Mouse (Mus musculus): Measurements from ENCODE around the gene Spop. TPM values are rescaled to one million over a fixed set of nuclear protein-coding genes. Genes with fewer than 3 reads are reported as not detected.
A peak's percentile ranks its signal among the peaks of the same experiment; 100 is the strongest.

The Spop gene
- polyA plus RNA-seq (2015; fragmentation: Nextera tagmentation; extraction: Ambion mirVana), result 126 and 127 TPM in 2 replicates

DNA sequence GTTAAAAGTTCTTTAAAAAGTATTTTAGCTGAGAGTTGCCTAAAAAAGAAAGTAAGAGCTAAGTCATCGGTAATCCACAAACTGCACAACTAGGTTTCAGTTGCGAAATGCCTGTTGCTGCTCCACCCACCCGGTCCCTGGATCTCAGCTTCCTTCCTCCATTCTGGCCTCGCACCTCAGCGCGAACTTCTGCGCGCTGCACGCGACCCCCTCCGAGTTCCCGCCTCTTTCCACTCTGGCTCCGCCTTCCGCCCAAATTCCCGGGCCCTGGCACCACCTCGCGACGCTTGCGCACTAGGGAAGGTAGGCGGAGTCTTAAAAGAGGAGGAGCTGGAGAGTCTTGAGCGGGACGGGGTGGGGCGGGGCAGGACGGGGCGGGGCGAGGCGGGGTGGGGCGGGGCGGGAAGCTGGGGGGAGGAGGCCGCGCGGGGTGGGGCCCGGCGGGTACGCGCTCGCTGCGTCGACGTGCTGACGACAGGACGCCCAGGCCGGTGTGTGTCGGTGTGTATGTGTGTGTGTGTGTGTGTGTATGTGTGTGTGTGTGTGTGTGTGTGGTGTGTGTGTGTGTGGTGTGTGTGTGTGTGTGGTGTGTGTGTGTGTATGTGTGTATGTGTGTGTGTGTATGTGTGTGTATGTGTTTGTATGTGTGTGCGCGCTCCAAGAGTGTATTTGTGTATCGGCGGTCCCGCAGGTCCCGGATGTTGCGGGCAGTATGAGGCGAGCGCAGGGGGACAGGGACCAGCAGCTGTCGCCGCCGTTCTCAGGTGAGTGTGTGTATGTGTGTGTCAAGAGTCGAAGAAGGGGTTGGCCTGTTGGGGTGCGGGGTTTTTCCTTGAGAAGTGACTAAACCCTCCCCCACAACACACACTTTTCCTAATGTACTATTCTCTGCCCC, at the start of gene Spop:
Gene Spop, plus strand, starts transcription at position 440 of the 895 bp plus-strand sequence.
- Histone ChIP-seq H3K4me2 (peak within 1 kb of the TSS; percentile 82), H3K4me1 (replicated peaks) (peaks cover 14% of the 10 kb centered on the region), H3K9ac (peak within 1 kb of the TSS; percentile 70), H3K4me3 (peak within 1 kb of the TSS; percentile 80), H3K27me3 (no peaks in the 10 kb centered on the region), H3K27ac (peak within 1 kb of the TSS; percentile 97), H3K36me3 (no peaks in the 10 kb centered on the region), H3K9me3 (replicated peaks) (no peaks in the 10 kb centered on the region)
- 2% methylated on average over 43 of the region's 58 CpGs for WGBS
- ATAC-seq (replicated peaks; ENCODE audit: insufficient number of reproducible peaks, insufficient read depth, low FRiP score, low read depth), result peak; percentile 86

GRCm38 (mm10) chr11:95364388-95364787, 49.5 kb upstream of the Spop start:
- H3K4me3 ChIP-seq, result no peak overlapping the region
- H3K9ac ChIP-seq, result no peak overlapping the region
- no peaks in the 10 kb centered on the region for H3K9me3 ChIP-seq (replicated peaks)
- no peak overlapping the region for H3K27ac ChIP-seq
- no peaks in the 10 kb centered on the region for H3K27me3 ChIP-seq
- H3K4me1 ChIP-seq (replicated peaks), result peaks cover 37% of the 10 kb centered on the region
- WGBS, result 79% methylated on average over 5 of the region's 5 CpGs
- H3K36me3 ChIP-seq, result no peaks in the 10 kb centered on the region
- ATAC-seq (replicated peaks; ENCODE audit: insufficient number of reproducible peaks, insufficient read depth, low FRiP score, low read depth), result no peak
- H3K4me2 ChIP-seq, result no peak overlapping the region

- WGBS, result 33% methylated on average over 10 of the region's 10 CpGs
- H3K4me2 ChIP-seq, result no peak overlapping the region
- H3K4me1 ChIP-seq (replicated peaks), result peaks cover 48% of the 10 kb centered on the region
- peak; percentile 75 for ATAC-seq (replicated peaks; ENCODE audit: insufficient number of reproducible peaks, insufficient read depth, low FRiP score, low read depth)
- H3K4me3 ChIP-seq, result no peak overlapping the region
- no peaks in the 10 kb centered on the region for H3K27me3 ChIP-seq
- peak overlapping the region; percentile 70 for H3K27ac ChIP-seq
- no peak overlapping the region for H3K9ac ChIP-seq
- no peaks in the 10 kb centered on the region for H3K36me3 ChIP-seq
- no peaks in the 10 kb centered on the region for H3K9me3 ChIP-seq (replicated peaks)
Measured at GRCm38 (mm10) chr11:95365596-95365995, 48.3 kb upstream of the Spop start.

GRCm38 (mm10) chr11:95366280-95366897, 47.5 kb upstream of the Spop start:
- peaks cover 49% of the 10 kb centered on the region for H3K4me1 ChIP-seq (replicated peaks)
- ATAC-seq (replicated peaks; ENCODE audit: insufficient number of reproducible peaks, insufficient read depth, low FRiP score, low read depth), result no peak
- 60% methylated on average over 6 of the region's 6 CpGs for WGBS
- no peak overlapping the region for H3K4me3 ChIP-seq
- peak overlapping the region; percentile 70 for H3K27ac ChIP-seq
- no peak overlapping the region for H3K9ac ChIP-seq
- H3K27me3 ChIP-seq, result no peaks in the 10 kb centered on the region
- no peak overlapping the region for H3K4me2 ChIP-seq
- no peaks in the 10 kb centered on the region for H3K36me3 ChIP-seq
- no peaks in the 10 kb centered on the region for H3K9me3 ChIP-seq (replicated peaks)

DNA sequence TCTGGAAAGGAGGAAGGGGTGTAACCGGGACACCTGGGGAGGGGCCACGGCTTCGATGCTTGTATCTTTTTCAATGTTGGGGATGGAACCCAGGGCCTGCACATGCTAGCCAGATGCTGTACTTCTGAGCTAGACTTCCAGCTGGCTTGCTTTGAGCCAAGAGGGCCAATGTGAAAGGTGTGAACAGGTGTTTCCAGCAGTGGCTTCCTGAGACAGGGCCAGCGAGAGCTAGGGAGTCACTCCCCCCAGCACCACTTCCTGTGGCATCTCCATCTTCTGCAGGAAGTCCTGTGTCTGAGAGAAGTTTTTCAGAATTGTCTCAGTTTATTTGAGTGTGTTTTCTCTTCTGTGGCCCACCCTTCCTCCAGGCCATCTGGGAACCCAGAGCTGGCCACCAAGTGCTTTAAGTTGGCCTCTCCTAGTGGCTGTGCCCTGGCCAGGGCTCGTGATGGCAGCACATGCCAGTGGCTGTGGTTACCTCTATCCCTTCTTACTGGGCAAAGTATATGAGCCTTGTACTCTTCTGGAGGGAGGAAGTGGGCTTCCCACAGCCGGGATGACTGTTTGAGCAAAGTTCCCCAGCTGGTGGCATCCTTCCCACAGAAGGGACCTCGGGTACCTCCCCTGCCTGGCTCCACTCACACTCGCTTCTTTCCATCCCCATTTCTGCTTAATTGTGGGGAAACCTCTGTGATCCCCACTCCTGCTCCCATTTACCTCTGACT, 46.7 kb upstream of the Spop start:
- Histone ChIP-seq H3K27me3 (no peaks in the 10 kb centered on the region), H3K4me1 (replicated peaks) (peaks cover 49% of the 10 kb centered on the region), H3K27ac (peak overlapping the region; percentile 70), H3K9me3 (replicated peaks) (no peaks in the 10 kb centered on the region), H3K4me2 (no peak overlapping the region), H3K4me3 (no peak overlapping the region), H3K36me3 (no peaks in the 10 kb centered on the region), H3K9ac (no peak overlapping the region)
- no peak for ATAC-seq (replicated peaks; ENCODE audit: insufficient number of reproducible peaks, insufficient read depth, low FRiP score, low read depth)
- WGBS, result 79% methylated on average over 8 of the region's 8 CpGs

GRCm38 (mm10) chr11:95368231-95368823, 45.6 kb upstream of the Spop start:
- no peak for ATAC-seq (replicated peaks; ENCODE audit: insufficient number of reproducible peaks, insufficient read depth, low FRiP score, low read depth)
- H3K4me1 ChIP-seq (replicated peaks), result peaks cover 49% of the 10 kb centered on the region
- no peaks in the 10 kb centered on the region for H3K27me3 ChIP-seq

DNA sequence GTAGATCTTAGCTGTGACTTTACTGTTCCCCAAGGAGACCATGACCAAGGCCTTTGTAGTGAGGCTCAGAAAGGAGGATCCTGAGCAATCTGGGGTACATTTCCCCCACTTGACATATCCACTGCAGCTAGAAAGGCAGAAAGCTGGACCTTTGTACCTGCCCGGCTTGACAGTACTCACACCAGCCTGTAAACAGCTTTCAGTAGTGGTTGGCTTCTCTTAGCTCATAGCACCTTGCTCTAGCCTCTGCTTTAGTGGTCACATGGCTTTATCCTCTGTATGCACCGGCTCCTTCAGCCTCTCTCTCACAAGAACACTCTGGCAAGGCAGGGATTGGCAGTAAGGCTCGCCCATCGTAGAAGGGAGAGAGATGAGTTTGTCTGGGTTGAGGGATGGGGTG, 45.0 kb upstream of the Spop start:
- no peak overlapping the region for H3K4me3 ChIP-seq
- H3K36me3 ChIP-seq, result peaks cover 4% of the 10 kb centered on the region; the same call in 1 of the 2 replicates
- no peak overlapping the region for H3K9ac ChIP-seq
- no peak for ATAC-seq (replicated peaks; ENCODE audit: insufficient number of reproducible peaks, insufficient read depth, low FRiP score, low read depth)
- H3K27me3 ChIP-seq, result no peaks in the 10 kb centered on the region
- 82% methylated on average over 4 of the region's 4 CpGs for WGBS
- no peak overlapping the region for H3K27ac ChIP-seq
- no peak overlapping the region for H3K4me2 ChIP-seq
- H3K9me3 ChIP-seq (replicated peaks), result no peaks in the 10 kb centered on the region
- H3K4me1 ChIP-seq (replicated peaks), result peaks cover 49% of the 10 kb centered on the region

More at GRCm38 (mm10) chr11:95368231-95368823, 45.6 kb upstream of the Spop start:
- no peak overlapping the region for H3K9ac ChIP-seq
- H3K4me3 ChIP-seq, result no peak overlapping the region
- H3K36me3 ChIP-seq, result peaks cover 2% of the 10 kb centered on the region; the same call in 1 of the 2 replicates
- 90% methylated on average over 8 of the region's 8 CpGs for WGBS
- H3K27ac ChIP-seq, result no peak overlapping the region
- no peaks in the 10 kb centered on the region for H3K9me3 ChIP-seq (replicated peaks)
- no peak overlapping the region for H3K4me2 ChIP-seq

DNA sequence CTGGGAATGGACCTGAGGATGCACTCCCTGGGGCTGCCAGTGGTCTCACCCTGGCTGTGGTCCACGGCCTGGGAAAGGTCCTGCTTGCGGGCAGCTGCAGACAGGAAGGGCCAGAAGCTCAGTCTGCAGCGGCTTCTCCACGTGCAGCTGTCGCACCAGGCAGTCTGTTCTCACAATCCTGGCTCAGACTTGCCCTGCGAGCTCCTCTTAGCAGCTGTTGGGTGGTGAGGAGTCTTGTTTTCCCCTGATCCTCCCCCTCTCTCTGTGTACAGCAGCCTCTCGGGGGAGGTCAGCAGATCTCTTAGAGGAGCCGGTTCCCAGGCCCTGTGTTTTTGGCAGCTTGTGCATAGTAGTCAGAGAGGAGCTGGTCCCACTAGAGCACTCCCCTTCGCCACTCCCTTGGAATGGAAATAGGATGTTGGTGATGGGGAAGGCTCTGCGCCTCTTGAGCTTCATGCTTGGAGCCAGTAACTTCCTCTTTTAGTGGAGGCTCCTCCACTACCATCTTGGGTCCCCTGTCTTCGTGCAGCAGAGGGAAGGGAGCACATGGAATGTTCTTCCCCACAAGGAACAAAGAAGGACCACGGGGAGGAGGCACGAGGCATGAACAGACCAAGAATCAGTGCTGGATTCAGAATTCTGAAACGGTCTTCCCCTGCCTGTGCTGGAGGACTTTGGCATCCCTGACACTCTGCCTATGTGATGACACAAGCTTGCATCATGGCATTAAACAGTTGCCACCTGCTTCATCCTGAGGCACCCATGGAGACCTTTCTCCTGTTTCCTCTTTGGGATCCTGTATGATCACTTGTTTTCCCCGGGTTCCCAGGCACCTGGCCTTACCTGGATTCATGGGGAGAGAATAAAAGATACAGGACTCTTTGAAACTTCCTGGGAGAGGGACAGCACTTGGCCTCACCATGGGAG, 43.7 kb upstream of the Spop start:
- WGBS, result 56% methylated on average over 15 of the region's 15 CpGs
- Histone ChIP-seq H3K9ac (no peak overlapping the region), H3K4me2 (no peak overlapping the region), H3K4me3 (no peak overlapping the region), H3K27ac (peak overlapping the region; percentile 73), H3K4me1 (replicated peaks) (peaks cover 39% of the 10 kb centered on the region), H3K9me3 (replicated peaks) (no peaks in the 10 kb centered on the region), H3K36me3 (peaks cover 7% of the 10 kb centered on the region; the same call in 1 of the 2 replicates), H3K27me3 (no peaks in the 10 kb centered on the region)
- ATAC-seq (replicated peaks; ENCODE audit: insufficient number of reproducible peaks, insufficient read depth, low FRiP score, low read depth), result peak; percentile 60

DNA sequence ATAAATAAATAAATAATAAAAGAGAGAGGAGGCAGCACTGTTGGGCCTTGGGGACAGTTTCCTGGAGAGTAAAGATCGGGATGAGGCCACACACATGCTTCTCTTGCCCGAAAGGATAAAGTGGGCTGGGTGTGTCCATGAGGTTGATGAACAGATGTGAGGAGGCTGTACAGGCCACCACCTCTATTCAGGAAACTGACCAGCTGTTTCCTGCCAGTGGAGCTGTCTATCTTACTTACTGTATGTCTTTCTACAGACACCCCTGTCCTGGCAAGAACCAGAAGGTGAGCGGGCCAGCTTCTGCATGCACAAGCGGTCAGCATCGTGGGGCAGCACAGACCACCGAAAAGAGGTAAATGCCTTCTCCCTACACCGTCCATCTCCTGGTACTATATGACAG, 42.7 kb upstream of the Spop start:
- H3K27ac ChIP-seq, result no peak overlapping the region
- peaks cover 8% of the 10 kb centered on the region; the same call in 1 of the 2 replicates for H3K36me3 ChIP-seq
- peaks cover 30% of the 10 kb centered on the region for H3K4me1 ChIP-seq (replicated peaks)
- H3K4me3 ChIP-seq, result no peak overlapping the region
- no peaks in the 10 kb centered on the region for H3K9me3 ChIP-seq (replicated peaks)
- no peak overlapping the region for H3K9ac ChIP-seq
- no peak for ATAC-seq (replicated peaks; ENCODE audit: insufficient number of reproducible peaks, insufficient read depth, low FRiP score, low read depth)
- no peaks in the 10 kb centered on the region for H3K27me3 ChIP-seq
- 85% methylated on average over 7 of the region's 7 CpGs for WGBS
- no peak overlapping the region for H3K4me2 ChIP-seq

DNA sequence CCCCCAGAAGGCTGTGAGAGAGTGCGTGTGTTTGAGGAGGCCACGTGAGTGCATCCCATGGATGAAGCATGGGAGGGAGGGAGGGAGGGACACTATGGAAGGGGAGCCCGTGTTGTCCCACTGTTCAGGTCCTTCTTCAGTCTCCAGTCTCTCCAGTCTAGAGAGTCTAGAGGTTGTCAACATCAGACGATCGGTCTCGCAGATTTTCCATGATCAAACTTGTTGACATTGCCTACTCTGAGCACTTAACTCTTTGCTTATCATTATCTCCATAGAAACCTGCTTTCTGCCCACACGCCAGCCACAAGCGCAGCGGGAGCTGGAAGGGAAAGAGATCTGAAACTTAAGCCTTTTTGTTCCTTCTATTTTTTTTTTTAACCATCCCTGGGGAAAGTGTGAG, 35.0 kb upstream of the Spop start:
- Histone ChIP-seq H3K9me3 (replicated peaks) (no peaks in the 10 kb centered on the region), H3K9ac (no peak overlapping the region; the same call in 1 of the 2 replicates), H3K27ac (no peak overlapping the region), H3K4me2 (no peak overlapping the region), H3K4me1 (replicated peaks) (no peaks in the 10 kb centered on the region), H3K4me3 (no peak overlapping the region), H3K27me3 (no peaks in the 10 kb centered on the region), H3K36me3 (peaks cover 14% of the 10 kb centered on the region)
- ATAC-seq (replicated peaks; ENCODE audit: insufficient number of reproducible peaks, insufficient read depth, low FRiP score, low read depth), result no peak
- WGBS, result 47% methylated on average over 9 of the region's 9 CpGs
